Mouse (Mus musculus) adrenal gland, postnatal 10 days (tissue): Measurements from ENCODE around the gene Spred1. TPM values are rescaled to one million over a fixed set of nuclear protein-coding genes. Genes with fewer than 3 reads are reported as not detected.
A peak's percentile ranks its signal among the peaks of the same experiment; 100 is the strongest.

Experiments
- DNase-seq: peaks from one replicate; pipeline ENCODE4 v3.0.0; 2021; ENCODE audit warnings: mixed read lengths
- long read RNA-seq, 2 experiments: library from polyadenylated mRNA; stranded (forward); transcript quantifications; one replicate each; pipeline ENCODE4 v2.0.0; 2021
- total RNA-seq, 2 experiments: library from RNA; stranded (reverse); gene quantifications; 2 replicates each; pipeline ENCODE4 v1.2.3; 2021

Spred1 gene
- 10 to 100 TPM; 54.5 to 67.9 TPM for total RNA-seq
- long read RNA-seq, experiment 1, full-length matches to known transcripts = 68 of 90 reads
- long read RNA-seq, experiment 1, partial matches to known transcripts = 1 of 90 reads
- long read RNA-seq, experiment 1, other reads (novel, unspliced or antisense) = 21 of 90 reads
- long read RNA-seq, experiment 2, full-length matches to known transcripts = 32 of 36 reads
- long read RNA-seq, experiment 2, partial matches to known transcripts = 1 of 36 reads
- long read RNA-seq, experiment 2, other reads (novel, unspliced or antisense) = 3 of 36 reads

DNA sequence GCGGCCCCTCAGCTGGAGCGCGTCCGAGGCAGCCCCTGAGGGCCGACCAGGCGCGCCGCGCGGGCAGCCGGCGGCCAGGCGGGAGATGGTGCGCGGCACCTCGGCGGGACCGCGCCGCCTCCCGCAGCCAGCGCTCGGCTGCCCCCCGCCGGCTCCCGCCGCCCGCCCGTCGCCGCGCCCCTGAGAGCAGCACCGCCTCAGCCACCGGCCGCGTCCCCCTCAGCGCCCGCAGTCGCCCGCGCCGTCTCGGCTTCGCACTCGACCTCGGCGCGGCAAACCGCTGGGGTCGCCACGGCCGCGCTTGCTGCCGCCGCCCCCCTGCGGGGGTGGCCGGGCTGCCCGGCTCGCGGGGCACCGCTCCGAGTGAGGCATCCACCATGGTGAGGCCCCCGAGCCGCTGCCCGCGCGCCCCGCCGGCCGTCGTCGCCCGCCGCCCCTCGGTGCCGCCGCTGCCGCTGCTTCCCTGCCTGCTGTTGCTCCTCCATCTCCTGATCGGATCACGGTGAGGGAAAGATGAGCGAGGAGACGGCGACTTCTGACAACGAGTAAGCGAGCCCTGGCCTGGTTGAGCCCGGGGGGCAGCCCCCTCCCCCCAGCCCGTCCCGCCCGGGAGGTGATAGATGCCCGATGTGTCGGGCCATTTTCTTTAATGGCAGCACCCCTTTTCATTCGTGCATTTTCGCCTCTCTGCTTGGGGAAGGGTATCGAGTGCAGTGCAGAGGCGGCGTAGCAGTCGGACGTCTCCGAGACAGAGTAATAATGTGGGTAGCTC lies at the start of gene Spred1:
Gene Spred1, plus strand, starts transcription at position 163 of the 772 bp plus-strand sequence.
- peak; percentile 60 for DNase-seq

GRCm38 (mm10) chr2:117071596-117071995 lies 49.6 kb upstream of the Spred1 start:
- DNase-seq = no peak

- no peak for DNase-seq
These were observed 42.5 kb upstream of the Spred1 start for GRCm38 (mm10) chr2:117078711-117079110.

DNA sequence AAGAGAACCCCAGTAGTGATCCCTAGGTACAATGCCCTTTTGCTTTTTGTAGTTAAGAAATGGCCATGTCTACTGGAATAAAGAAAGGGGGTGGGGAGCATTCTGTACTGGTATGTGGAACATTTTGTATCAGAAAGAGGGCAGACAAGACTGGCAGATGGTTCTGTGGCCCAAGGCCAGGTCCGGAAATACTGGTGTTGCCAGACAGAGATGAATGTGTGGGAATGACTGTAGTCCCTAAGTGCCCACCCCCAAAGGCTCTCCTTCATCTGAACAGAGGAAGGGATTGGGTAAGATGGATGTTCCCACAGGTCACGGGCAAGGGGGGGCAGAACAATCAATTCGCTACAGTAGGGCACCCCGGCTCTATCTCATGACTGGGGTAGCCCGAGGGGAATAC lies 41.6 kb upstream of the Spred1 start:
- peak; percentile 30 for DNase-seq

GRCm38 (mm10) chr2:117086002-117086765 lies 35.0 kb upstream of the Spred1 start:
- no peak for DNase-seq

DNA sequence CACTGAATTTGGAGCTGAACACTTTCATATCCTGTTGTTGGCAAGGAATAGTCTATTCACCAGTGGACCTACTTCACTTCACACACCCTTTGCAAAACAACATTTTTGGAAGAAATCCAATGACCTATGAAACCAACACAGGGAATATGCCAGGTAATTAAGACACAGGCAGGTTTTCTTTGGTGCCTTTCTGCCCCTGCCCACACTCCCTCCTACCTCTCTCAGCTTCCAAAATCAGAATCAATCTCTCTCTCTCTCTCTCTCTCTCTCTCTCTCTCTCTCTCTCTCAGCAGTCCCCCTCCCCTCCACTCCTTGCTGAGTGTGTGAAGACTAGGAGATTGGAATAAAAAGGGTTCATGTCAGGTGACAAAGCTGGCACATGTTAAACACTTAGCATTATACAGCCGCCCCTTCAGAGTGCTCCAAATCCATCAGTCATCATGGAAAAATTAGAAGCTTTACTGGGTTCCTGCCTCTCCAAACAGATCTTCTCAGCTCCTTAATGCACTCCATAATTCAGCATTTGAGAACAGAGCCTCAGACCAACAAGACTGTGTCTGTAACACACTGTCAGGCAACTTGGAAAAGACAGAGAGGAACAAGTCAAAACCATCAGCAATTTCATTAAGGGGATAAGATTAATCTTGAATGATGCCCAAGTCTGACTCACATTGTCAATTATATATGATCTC lies 34.3 kb upstream of the Spred1 start:
- DNase-seq = no peak

DNA sequence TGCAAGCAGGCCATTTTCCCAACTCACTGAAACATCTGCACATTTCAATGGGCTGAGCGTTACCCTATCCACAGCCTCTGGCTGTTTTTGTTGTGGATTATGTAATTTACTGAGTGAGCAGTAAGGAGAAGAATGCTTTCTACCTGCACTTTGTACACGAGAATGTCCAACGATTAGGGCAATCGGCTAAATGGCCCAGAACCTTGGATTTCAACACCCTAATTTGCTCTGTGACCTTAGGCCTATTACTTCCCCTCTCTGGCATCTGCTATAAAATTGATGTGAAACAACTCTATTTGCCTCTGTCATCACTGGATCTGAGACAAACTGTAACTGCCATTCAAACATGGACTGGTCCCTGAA lies 33.7 kb upstream of the Spred1 start:
- DNase-seq = no peak

- no peak for DNase-seq
These were observed 31.7 kb upstream of the Spred1 start for GRCm38 (mm10) chr2:117089482-117089881.

- DNase-seq = no peak
These were observed 31.1 kb upstream of the Spred1 start for GRCm38 (mm10) chr2:117090061-117090460.

GRCm38 (mm10) chr2:117092946-117093401 lies 28.2 kb upstream of the Spred1 start:
- no peak for DNase-seq

DNA sequence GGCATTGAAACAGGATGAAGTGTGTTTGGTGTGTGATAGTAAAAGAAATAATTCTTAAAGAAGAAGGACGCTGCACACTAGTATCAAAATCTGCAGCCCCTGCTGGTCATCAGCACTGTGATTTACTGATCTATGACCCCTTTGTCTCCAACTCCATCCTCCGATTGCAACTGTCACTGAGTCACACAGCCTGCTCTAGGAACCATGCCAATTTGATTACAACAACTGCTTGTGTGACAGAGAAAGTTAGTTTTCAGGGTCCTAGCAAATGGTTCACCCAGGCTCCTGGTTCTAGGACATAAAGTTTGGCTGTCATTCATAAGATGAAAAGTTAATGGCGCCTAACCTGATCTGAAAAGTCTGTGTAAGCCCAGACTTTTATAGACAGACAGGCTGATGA lies 25.7 kb upstream of the Spred1 start:
- DNase-seq = peak; percentile 46

GRCm38 (mm10) chr2:117097305-117097704 lies 23.9 kb upstream of the Spred1 start:
- DNase-seq = no peak

- no peak for DNase-seq
These were observed 21.9 kb upstream of the Spred1 start for GRCm38 (mm10) chr2:117099316-117099715.

DNA sequence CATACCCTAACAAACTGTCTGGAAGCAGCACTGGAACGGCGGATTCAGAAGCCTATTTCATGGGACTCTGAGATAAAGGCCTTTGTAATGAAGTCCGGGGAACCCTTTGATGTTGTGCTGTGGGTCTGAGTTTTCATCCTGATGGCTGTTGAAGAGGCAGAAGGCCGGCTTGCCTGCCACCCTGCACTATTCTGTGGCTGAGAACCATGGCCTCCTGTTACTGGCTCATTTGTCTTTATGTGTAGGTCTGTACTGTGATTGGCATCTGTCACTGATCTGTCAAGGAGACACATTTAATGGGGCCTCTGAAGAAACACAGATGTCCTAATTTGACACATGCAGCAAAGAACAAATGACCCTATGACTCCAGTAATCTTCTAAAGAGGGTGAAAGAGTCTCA lies 17.7 kb upstream of the Spred1 start:
- DNase-seq = no peak

- DNase-seq = no peak
These were observed 15.8 kb upstream of the Spred1 start for GRCm38 (mm10) chr2:117105407-117105806.

DNA sequence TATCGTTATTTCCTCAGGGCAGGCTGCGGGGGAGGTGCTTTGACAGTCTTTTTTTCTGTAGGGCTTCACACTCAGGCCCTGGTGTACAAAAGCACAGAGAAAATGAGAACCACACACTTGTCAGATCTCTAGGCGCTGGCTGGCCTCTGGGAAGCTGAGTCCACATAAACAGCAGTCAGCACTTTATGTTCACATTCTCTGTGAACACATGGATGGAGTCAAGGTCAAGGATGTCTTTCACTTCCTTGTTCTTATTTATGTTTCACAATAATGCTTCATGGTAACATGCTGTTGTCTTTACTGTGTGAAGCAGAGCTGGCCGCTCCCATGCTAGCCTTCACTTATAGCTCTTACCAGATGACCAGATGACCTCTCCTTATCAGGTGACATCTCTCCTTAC lies 13.1 kb upstream of the Spred1 start:
- no peak for DNase-seq

- DNase-seq = no peak
These were observed 11.9 kb upstream of the Spred1 start for GRCm38 (mm10) chr2:117109296-117109695.

GRCm38 (mm10) chr2:117110355-117110866 lies 10.8 kb upstream of the Spred1 start:
- DNase-seq = no peak

DNA sequence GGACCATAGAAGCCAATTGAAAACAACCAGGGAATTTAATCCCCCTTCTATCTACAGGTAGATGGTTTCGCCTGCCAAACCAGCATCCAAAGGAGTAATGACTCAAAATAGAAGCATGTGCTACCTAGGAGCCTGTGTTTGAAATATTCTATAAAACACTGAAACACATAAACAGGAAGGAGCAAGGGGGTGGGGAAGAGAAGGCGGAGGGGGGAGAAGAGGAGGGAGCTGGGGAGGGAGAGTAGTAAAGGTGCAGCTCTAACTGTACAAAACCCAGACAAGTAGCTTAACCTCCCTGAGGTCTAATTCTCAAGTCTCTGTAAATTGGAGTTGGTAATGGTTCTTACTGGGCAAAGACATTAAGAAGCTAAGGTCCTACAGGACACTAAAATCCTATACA lies 7.9 kb upstream of the Spred1 start:
- DNase-seq = no peak

DNA sequence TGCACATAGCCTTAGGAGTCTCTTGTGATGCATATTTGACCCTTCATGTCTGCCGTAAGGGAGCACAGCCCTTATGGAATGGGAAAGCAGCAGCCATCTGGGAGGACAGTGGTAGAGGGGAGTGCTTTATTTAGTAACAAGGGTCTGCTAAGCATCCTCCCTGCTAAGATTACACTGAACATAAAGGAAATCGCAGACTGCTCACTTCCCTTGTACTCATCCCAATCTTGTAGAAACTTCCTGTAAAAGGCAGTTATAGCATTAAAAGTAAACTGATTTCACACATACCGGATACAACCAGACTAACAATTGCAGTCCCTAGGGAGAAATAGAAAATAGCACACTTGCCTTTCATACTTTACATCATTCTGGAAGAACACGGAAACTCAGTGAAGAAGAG lies 7.4 kb upstream of the Spred1 start:
- DNase-seq = no peak

DNA sequence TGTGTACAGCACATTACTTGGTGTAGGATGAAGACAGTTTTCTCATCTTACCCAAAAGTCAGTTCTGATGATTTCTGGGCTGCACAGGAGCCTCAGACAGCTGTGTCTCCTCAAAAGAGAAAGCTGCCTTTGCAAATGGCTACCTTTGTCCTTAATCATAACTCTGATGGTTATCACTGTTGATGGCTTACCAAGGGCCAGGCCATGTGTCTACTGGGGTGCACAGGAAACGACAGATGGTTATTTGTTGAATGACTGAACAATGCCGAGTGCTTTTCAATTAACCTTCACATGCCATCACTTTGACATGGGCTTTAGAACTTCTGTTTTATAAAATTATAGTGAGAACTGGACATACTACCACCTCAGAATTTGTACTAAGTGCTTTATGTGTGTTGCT lies 2.7 kb upstream of the Spred1 start:
- no peak for DNase-seq
